Mouse (Mus musculus): Measurements from ENCODE around the gene Llcfc1. TPM values are rescaled to one million over a fixed set of nuclear protein-coding genes. Genes with fewer than 3 reads are reported as not detected.

Llcfc1 gene
- polyA plus RNA-seq, 1 experiment from 2014 or later: not detected

GRCm38 (mm10) chr6:41646220-41646619 lies 38.0 kb upstream of the Llcfc1 start:
- Histone ChIP-seq H3K4me2 (ENCODE audit: low read length) (no peak overlapping the region), H3K9ac (replicated peaks; ENCODE audit: low read length) (no peak overlapping the region), H3K4me3 (replicated peaks; ENCODE audit: low read depth, low read length) (no peak overlapping the region), H3K4me1 (ENCODE audit: control insufficient read depth, insufficient read depth, low read length) (no peaks in the 10 kb centered on the region), H3K36me3 (ENCODE audit: control insufficient read depth, insufficient read depth, low read length) (no peaks in the 10 kb centered on the region), H3K27me3 (ENCODE audit: control insufficient read depth, insufficient read depth, low read length) (no peaks in the 10 kb centered on the region), H3K9me3 (ENCODE audit: control insufficient read depth, low read length) (no peaks in the 10 kb centered on the region), H3K27ac (replicated peaks; ENCODE audit: low read depth, low read length) (no peak overlapping the region)
- ATAC-seq (ENCODE audit: low FRiP score, low TSS enrichment) (no peak), DNase-seq (no peak)
- 89% methylated on average over 3 of the region's 3 CpGs for WGBS

- Histone ChIP-seq H3K4me3 (replicated peaks; ENCODE audit: low read depth, low read length) (no peak overlapping the region), H3K27me3 (ENCODE audit: control insufficient read depth, insufficient read depth, low read length) (no peaks in the 10 kb centered on the region), H3K9me3 (ENCODE audit: control insufficient read depth, low read length) (no peaks in the 10 kb centered on the region), H3K9ac (replicated peaks; ENCODE audit: low read length) (no peak overlapping the region), H3K27ac (replicated peaks; ENCODE audit: low read depth, low read length) (no peak overlapping the region), H3K36me3 (ENCODE audit: control insufficient read depth, insufficient read depth, low read length) (no peaks in the 10 kb centered on the region), H3K4me2 (ENCODE audit: low read length) (no peak overlapping the region), H3K4me1 (ENCODE audit: control insufficient read depth, insufficient read depth, low read length) (no peaks in the 10 kb centered on the region)
- ATAC-seq (ENCODE audit: low FRiP score, low TSS enrichment) (no peak), DNase-seq (no peak)
These were observed 37.6 kb upstream of the Llcfc1 start for GRCm38 (mm10) chr6:41646672-41647071.

- WGBS: 93% methylated on average over 5 of the region's 5 CpGs
- H3K9ac ChIP-seq (replicated peaks; ENCODE audit: low read length): no peak overlapping the region
- DNase-seq: no peak
- H3K9me3 ChIP-seq (ENCODE audit: control insufficient read depth, low read length): no peaks in the 10 kb centered on the region
- no peaks in the 10 kb centered on the region for H3K4me1 ChIP-seq (ENCODE audit: control insufficient read depth, insufficient read depth, low read length)
- no peak for ATAC-seq (ENCODE audit: low FRiP score, low TSS enrichment)
- no peak overlapping the region for H3K27ac ChIP-seq (replicated peaks; ENCODE audit: low read depth, low read length)
- H3K4me2 ChIP-seq (ENCODE audit: low read length): no peak overlapping the region
- H3K4me3 ChIP-seq (replicated peaks; ENCODE audit: low read depth, low read length): no peak overlapping the region
- H3K36me3 ChIP-seq (ENCODE audit: control insufficient read depth, insufficient read depth, low read length): no peaks in the 10 kb centered on the region
- no peaks in the 10 kb centered on the region for H3K27me3 ChIP-seq (ENCODE audit: control insufficient read depth, insufficient read depth, low read length)
These were observed 31.1 kb upstream of the Llcfc1 start for GRCm38 (mm10) chr6:41653173-41653572.

- no peak overlapping the region for H3K27ac ChIP-seq (replicated peaks; ENCODE audit: low read depth, low read length)
- DNase-seq: no peak
- no peaks in the 10 kb centered on the region for H3K27me3 ChIP-seq (ENCODE audit: control insufficient read depth, insufficient read depth, low read length)
- 91% methylated on average over 8 of the region's 8 CpGs for WGBS
- no peak for ATAC-seq (ENCODE audit: low FRiP score, low TSS enrichment)
- H3K9ac ChIP-seq (replicated peaks; ENCODE audit: low read length): no peak overlapping the region
- no peak overlapping the region for H3K4me2 ChIP-seq (ENCODE audit: low read length)
- no peaks in the 10 kb centered on the region for H3K36me3 ChIP-seq (ENCODE audit: control insufficient read depth, insufficient read depth, low read length)
- H3K9me3 ChIP-seq (ENCODE audit: control insufficient read depth, low read length): no peaks in the 10 kb centered on the region
- no peak overlapping the region for H3K4me3 ChIP-seq (replicated peaks; ENCODE audit: low read depth, low read length)
- H3K4me1 ChIP-seq (ENCODE audit: control insufficient read depth, insufficient read depth, low read length): no peaks in the 10 kb centered on the region
These were observed 29.6 kb upstream of the Llcfc1 start for GRCm38 (mm10) chr6:41654648-41655047.

- Histone ChIP-seq H3K4me3 (replicated peaks; ENCODE audit: low read depth, low read length) (no peak overlapping the region), H3K9ac (replicated peaks; ENCODE audit: low read length) (no peak overlapping the region), H3K9me3 (ENCODE audit: control insufficient read depth, low read length) (no peaks in the 10 kb centered on the region), H3K27ac (replicated peaks; ENCODE audit: low read depth, low read length) (no peak overlapping the region), H3K4me2 (ENCODE audit: low read length) (no peak overlapping the region), H3K36me3 (ENCODE audit: control insufficient read depth, insufficient read depth, low read length) (no peaks in the 10 kb centered on the region), H3K27me3 (ENCODE audit: control insufficient read depth, insufficient read depth, low read length) (no peaks in the 10 kb centered on the region), H3K4me1 (ENCODE audit: control insufficient read depth, insufficient read depth, low read length) (no peaks in the 10 kb centered on the region)
- 90% methylated on average over 1 of the region's 1 CpGs for WGBS
- no peak for DNase-seq
- no peak for ATAC-seq (ENCODE audit: low FRiP score, low TSS enrichment)
These were observed 25.7 kb upstream of the Llcfc1 start for GRCm38 (mm10) chr6:41658487-41658886.

GRCm38 (mm10) chr6:41662320-41662719 lies 21.9 kb upstream of the Llcfc1 start:
- H3K4me3 ChIP-seq (replicated peaks; ENCODE audit: low read depth, low read length): no peak overlapping the region
- no peaks in the 10 kb centered on the region for H3K9me3 ChIP-seq (ENCODE audit: control insufficient read depth, low read length)
- no peaks in the 10 kb centered on the region for H3K36me3 ChIP-seq (ENCODE audit: control insufficient read depth, insufficient read depth, low read length)
- H3K27ac ChIP-seq (replicated peaks; ENCODE audit: low read depth, low read length): no peak overlapping the region
- ATAC-seq (ENCODE audit: low FRiP score, low TSS enrichment) (no peak), DNase-seq (peak; percentile 14)
- 37% methylated on average over 2 of the region's 2 CpGs for WGBS
- no peaks in the 10 kb centered on the region for H3K27me3 ChIP-seq (ENCODE audit: control insufficient read depth, insufficient read depth, low read length)
- H3K4me2 ChIP-seq (ENCODE audit: low read length): no peak overlapping the region
- H3K4me1 ChIP-seq (ENCODE audit: control insufficient read depth, insufficient read depth, low read length): no peaks in the 10 kb centered on the region
- H3K9ac ChIP-seq (replicated peaks; ENCODE audit: low read length): no peak overlapping the region

- Histone ChIP-seq H3K4me3 (replicated peaks; ENCODE audit: low read depth, low read length) (no peak overlapping the region), H3K36me3 (ENCODE audit: control insufficient read depth, insufficient read depth, low read length) (no peaks in the 10 kb centered on the region), H3K4me2 (ENCODE audit: low read length) (no peak overlapping the region), H3K27ac (replicated peaks; ENCODE audit: low read depth, low read length) (no peak overlapping the region), H3K27me3 (ENCODE audit: control insufficient read depth, insufficient read depth, low read length) (no peaks in the 10 kb centered on the region), H3K9ac (replicated peaks; ENCODE audit: low read length) (no peak overlapping the region), H3K9me3 (ENCODE audit: control insufficient read depth, low read length) (no peaks in the 10 kb centered on the region), H3K4me1 (ENCODE audit: control insufficient read depth, insufficient read depth, low read length) (no peaks in the 10 kb centered on the region)
- WGBS: 96% methylated on average over 2 of the region's 2 CpGs
- DNase-seq: no peak
- ATAC-seq (ENCODE audit: low FRiP score, low TSS enrichment): no peak
These were observed 7.7 kb upstream of the Llcfc1 start for GRCm38 (mm10) chr6:41676530-41676929.

- Histone ChIP-seq H3K27me3 (ENCODE audit: control insufficient read depth, insufficient read depth, low read length) (no peaks in the 10 kb centered on the region), H3K9ac (replicated peaks; ENCODE audit: low read length) (no peak within 1 kb of the TSS), H3K9me3 (ENCODE audit: control insufficient read depth, low read length) (no peaks in the 10 kb centered on the region), H3K27ac (replicated peaks; ENCODE audit: low read depth, low read length) (no peak within 1 kb of the TSS), H3K4me1 (ENCODE audit: control insufficient read depth, insufficient read depth, low read length) (no peaks in the 10 kb centered on the region), H3K4me3 (replicated peaks; ENCODE audit: low read depth, low read length) (no peak within 1 kb of the TSS), H3K36me3 (ENCODE audit: control insufficient read depth, insufficient read depth, low read length) (no peaks in the 10 kb centered on the region), H3K4me2 (ENCODE audit: low read length) (no peak within 1 kb of the TSS)
- 84% methylated on average over 1 of the region's 1 CpGs for WGBS
- DNase-seq (no peak), ATAC-seq (ENCODE audit: low FRiP score, low TSS enrichment) (no peak)
These were observed 3.6 kb upstream of the Llcfc1 start, which contains the start of gene Trpv5 for GRCm38 (mm10) chr6:41680669-41681068. Gene Trpv5, minus strand, starts transcription at chr6:41680769.

GRCm38 (mm10) chr6:41681656-41682055 lies 2.6 kb upstream of the Llcfc1 start:
- Histone ChIP-seq H3K4me1 (ENCODE audit: control insufficient read depth, insufficient read depth, low read length) (no peaks in the 10 kb centered on the region), H3K9me3 (ENCODE audit: control insufficient read depth, low read length) (no peaks in the 10 kb centered on the region), H3K36me3 (ENCODE audit: control insufficient read depth, insufficient read depth, low read length) (no peaks in the 10 kb centered on the region), H3K27ac (replicated peaks; ENCODE audit: low read depth, low read length) (no peak overlapping the region), H3K27me3 (ENCODE audit: control insufficient read depth, insufficient read depth, low read length) (no peaks in the 10 kb centered on the region), H3K4me3 (replicated peaks; ENCODE audit: low read depth, low read length) (no peak overlapping the region), H3K9ac (replicated peaks; ENCODE audit: low read length) (no peak overlapping the region), H3K4me2 (ENCODE audit: low read length) (no peak overlapping the region)
- DNase-seq (no peak), ATAC-seq (ENCODE audit: low FRiP score, low TSS enrichment) (no peak)
- WGBS: 84% methylated on average over 5 of the region's 5 CpGs

All from midbrain, embryonic 14.5 days (tissue).